Mouse (Mus musculus): ENCODE data around the gene Aldoart2. TPM values are rescaled to one million over a fixed set of nuclear protein-coding genes. Genes with fewer than 3 reads are reported as not detected.

Aldoart2 gene
- polyA plus RNA-seq, 1 experiment from 2014 or later: not detected

GRCm38 (mm10) chr12:55598537-55598886 lies 33.5 kb downstream of the Aldoart2 start:
- no peaks in the 10 kb centered on the region for H3K9me3 ChIP-seq
- peak overlapping the region; percentile 82 for H3K4me2 ChIP-seq (replicated peaks)
- no peak overlapping the region for H3K27ac ChIP-seq
- peaks cover 26% of the 10 kb centered on the region for H3K4me1 ChIP-seq
- 8% methylated on average over 7 of the region's 7 CpGs for WGBS
- peak overlapping the region; percentile 46 for H3K4me3 ChIP-seq
- H3K9ac ChIP-seq: no peak overlapping the region
- H3K27me3 ChIP-seq: peaks cover 75% of the 10 kb centered on the region
- peaks cover 5% of the 10 kb centered on the region; the same call in 1 of the 2 replicates for H3K36me3 ChIP-seq
- ATAC-seq (ENCODE audit: low FRiP score, low read depth): no peak

DNA sequence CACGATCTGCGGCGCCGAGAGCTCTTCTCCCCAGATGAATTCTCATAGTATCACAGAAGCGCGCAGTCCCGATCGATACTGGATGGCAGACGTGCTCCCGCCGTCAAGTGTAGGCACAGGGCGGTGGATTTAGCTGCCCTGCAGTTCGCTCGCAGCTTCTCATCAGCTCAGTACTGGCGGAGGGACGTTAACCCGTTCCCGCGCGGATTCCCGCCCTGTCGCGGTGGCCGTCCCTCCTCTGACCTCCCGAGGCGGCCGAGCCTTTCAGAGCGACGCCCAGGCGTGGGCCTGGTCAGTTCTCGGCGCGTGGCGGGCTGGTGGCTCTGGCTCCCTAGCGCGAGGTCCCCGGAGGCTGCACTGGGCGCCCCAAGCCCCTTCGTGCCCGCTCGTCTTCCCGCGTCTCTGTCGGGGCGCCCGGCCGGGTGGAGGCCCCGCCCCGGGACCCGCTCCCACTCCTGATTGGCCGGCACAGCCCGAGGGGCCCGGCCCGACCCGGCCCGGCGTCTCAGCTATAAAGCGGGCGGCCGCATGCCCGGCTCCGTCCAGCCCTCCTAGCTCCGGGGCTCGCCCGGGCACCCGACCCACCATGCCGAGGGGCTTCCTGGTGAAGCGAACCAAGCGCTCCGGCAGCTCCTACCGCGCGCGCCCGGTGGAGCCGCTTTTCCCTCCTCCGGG lies 34.0 kb downstream of the Aldoart2 start, which contains the start of gene Insm2:
Gene Insm2, plus strand, starts transcription at position 541 of the 675 bp plus-strand sequence.
- WGBS: under 1% methylated on average over 77 of the region's 77 CpGs
- ATAC-seq (ENCODE audit: low FRiP score, low read depth): peak; percentile 27; the same call in 1 of the 2 replicates

GRCm38 (mm10) chr12:55599639-55600502 lies 34.8 kb downstream of the Aldoart2 start:
- Histone ChIP-seq H3K27me3 (peaks cover 68% of the 10 kb centered on the region), H3K27ac (no peak overlapping the region), H3K36me3 (peaks cover 5% of the 10 kb centered on the region; the same call in 1 of the 2 replicates), H3K4me3 (peak overlapping the region; percentile 46), H3K9me3 (no peaks in the 10 kb centered on the region), H3K9ac (no peak overlapping the region), H3K4me1 (peaks cover 26% of the 10 kb centered on the region), H3K4me2 (replicated peaks) (peak overlapping the region; percentile 82)
- ATAC-seq (ENCODE audit: low FRiP score, low read depth): peak; percentile 89
- WGBS: under 1% methylated on average over 108 of the region's 109 CpGs

More for the DNA sequence above, 34.0 kb downstream of the Aldoart2 start, which contains the start of gene Insm2:
- Histone ChIP-seq H3K4me3 (peak within 1 kb of the TSS; percentile 46), H3K9me3 (no peaks in the 10 kb centered on the region), H3K4me2 (replicated peaks) (peak within 1 kb of the TSS; percentile 82), H3K9ac (no peak within 1 kb of the TSS), H3K4me1 (peaks cover 26% of the 10 kb centered on the region), H3K27ac (no peak within 1 kb of the TSS), H3K27me3 (peaks cover 75% of the 10 kb centered on the region), H3K36me3 (peaks cover 5% of the 10 kb centered on the region; the same call in 1 of the 2 replicates)

DNA sequence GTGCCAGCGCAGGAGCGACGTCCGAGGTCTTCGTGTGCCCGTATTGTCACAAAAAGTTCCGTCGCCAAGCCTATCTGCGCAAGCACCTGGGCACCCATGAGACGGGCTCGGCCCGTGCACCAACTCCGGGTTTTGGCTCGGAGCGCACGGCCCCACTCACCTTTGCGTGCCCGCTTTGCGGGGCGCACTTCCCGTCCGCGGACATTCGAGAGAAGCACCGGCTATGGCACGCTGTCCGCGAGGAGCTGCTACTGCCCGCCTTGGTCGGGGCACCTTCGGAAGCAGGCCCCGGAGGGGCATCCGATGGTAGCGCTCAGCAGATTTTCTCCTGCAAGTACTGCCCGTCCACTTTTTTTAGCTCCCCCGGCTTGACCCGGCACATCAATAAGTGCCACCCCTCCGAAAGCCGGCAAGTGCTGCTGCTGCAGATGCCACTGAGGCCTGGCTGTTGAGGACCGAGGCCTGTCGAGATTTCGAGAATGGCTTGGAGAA lies 35.5 kb downstream of the Aldoart2 start:
- 4% methylated on average over 42 of the region's 42 CpGs for WGBS
- no peak overlapping the region for H3K9ac ChIP-seq
- H3K4me2 ChIP-seq (replicated peaks): peak overlapping the region; percentile 82
- 0 out of 2 replicates have a peak, but pooled peaks have one; percentile 8 for ATAC-seq (ENCODE audit: low FRiP score, low read depth)
- H3K27me3 ChIP-seq: peaks cover 71% of the 10 kb centered on the region
- peaks cover 26% of the 10 kb centered on the region for H3K4me1 ChIP-seq
- no peaks in the 10 kb centered on the region for H3K9me3 ChIP-seq
- H3K36me3 ChIP-seq: peaks cover 9% of the 10 kb centered on the region; the same call in 1 of the 2 replicates
- H3K27ac ChIP-seq: no peak overlapping the region
- peak overlapping the region; percentile 46 for H3K4me3 ChIP-seq

DNA sequence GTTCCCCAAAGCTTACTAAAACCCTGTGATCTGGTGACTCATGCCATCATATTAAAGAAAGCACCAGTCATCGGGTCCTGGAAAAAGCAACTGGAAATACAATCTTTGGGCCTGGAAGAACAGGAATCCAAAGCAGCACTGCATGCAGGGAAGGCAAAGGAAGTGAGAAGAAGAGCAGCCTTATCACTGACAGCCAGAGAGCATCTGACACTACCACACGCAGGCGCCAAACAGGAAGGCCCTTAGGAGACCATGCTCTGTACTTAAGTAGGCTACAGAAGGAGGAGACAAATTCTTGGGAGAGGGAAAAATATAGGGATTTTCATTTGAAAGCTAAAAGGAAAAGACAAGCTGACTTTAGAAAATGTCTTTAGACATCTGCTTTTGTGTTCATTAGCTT lies 39.4 kb downstream of the Aldoart2 start:
- WGBS: 72% methylated on average over 3 of the region's 3 CpGs
- H3K4me3 ChIP-seq: no peak overlapping the region
- ATAC-seq (ENCODE audit: low FRiP score, low read depth): no peak
- no peaks in the 10 kb centered on the region for H3K9me3 ChIP-seq
- no peak overlapping the region for H3K4me2 ChIP-seq (replicated peaks)
- H3K36me3 ChIP-seq: peaks cover 9% of the 10 kb centered on the region; the same call in 1 of the 2 replicates
- no peak overlapping the region for H3K27ac ChIP-seq
- no peak overlapping the region for H3K9ac ChIP-seq
- H3K27me3 ChIP-seq: peaks cover 32% of the 10 kb centered on the region
- H3K4me1 ChIP-seq: peaks cover 15% of the 10 kb centered on the region

GRCm38 (mm10) chr12:55607902-55608301 lies 42.9 kb downstream of the Aldoart2 start:
- Histone ChIP-seq H3K27me3 (0 out of 2 replicates have a peak, but pooled peaks cover 3% of the 10 kb centered on the region), H3K27ac (no peak overlapping the region), H3K4me1 (no peaks in the 10 kb centered on the region), H3K9ac (no peak overlapping the region), H3K4me3 (no peak overlapping the region), H3K36me3 (peaks cover 9% of the 10 kb centered on the region; the same call in 1 of the 2 replicates), H3K4me2 (replicated peaks) (no peak overlapping the region), H3K9me3 (no peaks in the 10 kb centered on the region)
- ATAC-seq (ENCODE audit: low FRiP score, low read depth): no peak; the same call in 1 of the 2 replicates
- 18% methylated on average over 4 of the region's 4 CpGs for WGBS

GRCm38 (mm10) chr12:55610812-55611211 lies 45.8 kb downstream of the Aldoart2 start:
- Histone ChIP-seq H3K27ac (no peak overlapping the region), H3K9ac (no peak overlapping the region)
- 74% methylated on average over 2 of the region's 2 CpGs for WGBS

More at GRCm38 (mm10) chr12:55610812-55611211, 45.8 kb downstream of the Aldoart2 start:
- Histone ChIP-seq H3K36me3 (no peaks in the 10 kb centered on the region), H3K27me3 (no peaks in the 10 kb centered on the region), H3K4me1 (no peaks in the 10 kb centered on the region), H3K4me3 (no peak overlapping the region), H3K9me3 (no peaks in the 10 kb centered on the region), H3K4me2 (replicated peaks) (no peak overlapping the region)
- no peak for ATAC-seq (ENCODE audit: low FRiP score, low read depth)

Other genes with a start within 250 kb of the Aldoart2 start
- gene Psma6, start 181.0 kb upstream of the Aldoart2 start, polyA plus RNA-seq (2015; fragmentation: Nextera tagmentation; extraction: Ambion mirVana): 461 and 482 TPM in 2 replicates
- 131 and 136 TPM in 2 replicates for gene Nfkbia, start 72.6 kb upstream of the Aldoart2 start, polyA plus RNA-seq (2015; fragmentation: Nextera tagmentation; extraction: Ambion mirVana)
- gene Insm2, start 34.2 kb downstream of the Aldoart2 start, polyA plus RNA-seq (2015; fragmentation: Nextera tagmentation; extraction: Ambion mirVana): 0.06 TPM in 2 replicates